Mouse (Mus musculus) cerebellum, postnatal 36 days (tissue): ENCODE results near the gene Olfr1344.
A peak's percentile ranks its signal among the peaks of the same experiment; 100 is the strongest.
"Not testable (repeated sequence)": the region's sequence is repeated elsewhere in the genome, so short reads cannot be mapped to it uniquely, and the experiment has no call there.

ENCODE experiments used
- DNase-seq, 2 experiments: peaks; one replicate each; pipeline ENCODE4 v3.0.0; 2021 to 2022; ENCODE audit warnings: mixed read lengths in 2 of 2

Olfr1344 gene

GRCm38 (mm10) chr7:6438388-6438787, at the start of gene Olfr1344:
Gene Olfr1344 (plus strand): TSS chr7:6438688.
- no peak for DNase-seq

DNA sequence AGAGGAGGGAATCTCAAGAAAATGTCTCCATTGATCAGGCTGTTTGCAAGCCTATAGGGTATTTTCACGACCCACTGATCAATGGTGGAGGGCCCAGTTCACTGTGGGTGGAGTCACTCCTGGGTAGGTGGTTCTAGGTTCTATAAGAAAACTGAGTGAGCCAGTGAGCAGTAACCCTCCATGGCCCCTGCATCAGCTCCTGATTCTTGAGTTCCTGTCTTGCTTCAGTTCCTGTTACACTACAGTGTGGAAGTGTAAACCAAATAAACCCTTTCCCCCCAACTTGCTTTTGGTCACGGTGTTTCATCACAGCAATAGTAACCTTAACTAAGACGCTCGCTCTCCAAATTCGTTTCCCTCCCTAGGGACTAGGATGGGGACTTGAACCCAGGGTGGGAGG, 49.5 kb upstream of the Olfr1344 start:
- no peak for DNase-seq

DNA sequence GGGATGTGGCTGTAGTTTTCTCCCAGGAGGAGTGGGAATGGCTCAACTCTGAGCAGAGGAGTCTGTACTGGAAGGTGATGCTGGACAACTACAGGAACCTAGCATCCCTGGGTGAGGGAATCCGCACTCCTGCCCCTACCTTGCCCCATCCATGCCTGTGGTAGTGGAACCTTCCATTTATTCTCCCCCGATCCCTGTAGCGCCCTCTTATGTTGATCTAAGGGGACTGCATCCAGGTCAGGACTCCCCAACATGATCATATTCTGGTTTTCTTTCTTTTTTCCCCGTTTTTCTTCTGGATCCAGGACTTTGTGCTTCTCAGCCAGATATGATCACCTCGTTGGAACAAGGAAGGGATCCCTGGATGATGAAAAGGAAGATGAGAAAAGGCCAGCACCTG, 49.0 kb upstream of the Olfr1344 start:
- DNase-seq, result no peak

GRCm38 (mm10) chr7:6397996-6398975, 40.2 kb upstream of the Olfr1344 start, which contains the start of gene Smim17:
Gene Smim17 (plus strand): TSS chr7:6398715.
- DNase-seq, result peak; percentile 64 to 74

GRCm38 (mm10) chr7:6410043-6410442, 28.4 kb upstream of the Olfr1344 start, which contains the start of gene Gm20715:
Gene Gm20715 (plus strand): TSS chr7:6410277.
- DNase-seq, result peak; percentile 40 to 48

DNA sequence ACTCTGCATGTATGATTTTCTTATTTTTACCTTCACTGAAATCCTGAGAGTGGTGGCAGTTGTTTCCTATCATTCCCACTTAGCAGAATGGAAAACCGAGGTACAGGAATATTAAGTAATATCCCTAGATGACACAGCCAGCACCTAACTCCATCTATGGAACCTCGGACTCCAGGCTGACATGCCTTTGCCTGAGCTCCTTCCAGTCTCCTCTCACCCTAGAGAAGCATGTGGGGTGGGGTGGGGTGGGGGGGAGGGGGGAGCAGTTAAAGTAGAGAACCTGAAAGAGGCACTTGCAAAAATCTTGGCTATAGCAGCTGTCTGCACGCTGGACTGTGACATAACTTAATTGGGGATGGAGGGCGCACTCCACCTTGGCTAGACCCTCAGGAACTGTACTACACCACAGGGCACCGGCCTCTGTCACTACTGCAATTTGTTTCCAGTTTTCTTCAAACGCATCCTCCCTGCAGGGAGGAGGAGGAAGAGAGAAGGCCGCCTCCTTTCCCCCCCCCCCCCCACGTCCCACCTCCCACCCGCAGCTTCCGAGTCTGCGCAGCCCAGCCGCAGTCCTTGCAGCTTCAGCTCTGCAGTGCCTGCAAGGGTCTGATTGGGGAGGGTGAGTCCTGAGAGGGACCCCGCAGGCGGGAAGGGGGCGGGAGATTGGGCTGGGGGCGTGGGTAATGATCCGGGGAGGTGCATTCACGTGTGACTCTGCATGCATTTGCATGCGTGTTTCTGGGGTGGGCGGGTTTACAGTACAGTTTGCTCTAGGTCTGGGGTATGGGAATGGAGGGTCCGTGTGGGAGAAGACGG, 23.7 kb upstream of the Olfr1344 start:
- DNase-seq, result peak in 1 of 2 experiments; percentile 11

- DNase-seq, result no peak
Measured at GRCm38 (mm10) chr7:6415442-6415787, 23.1 kb upstream of the Olfr1344 start.

DNA sequence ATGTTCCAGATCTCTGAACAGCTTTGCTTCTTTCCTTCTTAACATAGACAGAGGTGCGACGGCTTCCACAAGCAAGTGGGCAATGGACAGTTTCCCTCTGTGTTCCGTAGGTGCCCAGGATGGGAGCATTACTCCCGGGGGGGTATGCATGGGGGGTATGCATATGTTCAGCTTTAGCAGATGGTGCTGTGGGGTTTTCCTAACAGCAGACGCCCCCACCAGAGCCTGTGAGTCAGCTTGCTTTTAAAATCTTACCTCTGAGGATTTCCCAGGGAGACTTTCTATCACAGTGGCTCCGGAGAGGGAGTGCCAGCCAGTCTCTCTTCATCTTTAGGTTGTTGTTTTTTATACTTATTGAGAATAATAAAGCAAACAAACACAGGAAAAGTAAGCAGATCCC, 18.6 kb upstream of the Olfr1344 start:
- DNase-seq, result no peak

DNA sequence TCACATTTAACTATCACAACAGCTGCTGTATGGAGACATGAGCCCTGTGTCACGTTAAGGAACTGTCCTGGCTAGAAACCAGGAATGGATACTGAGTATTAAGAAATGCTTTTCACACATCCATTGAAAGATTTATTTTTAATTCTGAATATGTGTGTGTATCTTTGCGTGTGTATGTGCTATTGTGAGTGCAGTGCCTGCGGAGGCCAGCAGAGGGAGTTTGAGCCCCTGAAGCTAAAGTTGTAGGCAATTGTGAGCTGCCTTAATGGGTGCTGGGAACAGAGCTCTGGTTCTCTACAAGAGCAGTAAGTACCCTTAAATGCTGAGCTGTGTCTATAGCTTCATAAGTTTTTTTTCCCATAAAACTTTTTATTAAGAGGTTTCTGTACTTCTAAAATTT, 9.1 kb upstream of the Olfr1344 start:
- no peak for DNase-seq

DNA sequence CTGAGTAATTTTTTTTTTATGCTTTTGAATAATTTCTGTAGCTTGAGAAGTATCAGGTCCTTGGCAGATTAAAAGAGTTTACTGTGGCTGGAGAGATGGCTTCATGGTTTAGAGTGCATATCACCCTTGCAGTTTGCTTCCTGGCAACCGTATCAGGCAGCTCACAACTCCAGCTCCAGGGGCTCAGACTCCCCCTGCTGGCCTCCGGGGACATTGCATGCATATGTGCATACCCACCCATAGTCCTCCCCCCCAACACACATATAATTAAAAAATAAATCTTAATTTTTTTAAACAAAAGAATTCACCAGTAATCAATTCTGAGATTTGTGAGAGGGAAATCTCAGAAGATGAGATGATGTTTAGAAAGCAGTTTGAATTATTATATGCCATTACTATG, 8.1 kb upstream of the Olfr1344 start:
- DNase-seq, result peak in 1 of 2 experiments; percentile 9

DNA sequence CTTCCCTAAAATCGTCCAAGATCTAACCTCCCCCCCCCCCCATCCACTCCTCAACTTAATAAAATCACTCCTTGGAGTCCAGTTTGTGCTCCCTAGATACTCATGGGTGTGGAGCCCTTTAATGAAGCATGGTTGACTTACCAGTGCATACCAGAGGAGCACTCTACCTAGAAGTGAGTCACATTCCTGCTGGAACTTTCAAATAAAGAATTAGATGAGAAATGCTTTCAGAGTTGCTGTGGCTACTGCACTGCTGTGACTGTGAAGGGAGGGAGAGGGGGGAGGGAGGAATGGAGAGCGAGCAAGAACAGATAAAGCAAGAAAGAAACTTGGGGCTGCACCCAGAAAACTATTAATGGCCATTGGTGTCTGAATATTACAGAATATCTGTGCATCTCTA, 2.7 kb downstream of the Olfr1344 start:
- no peak for DNase-seq

DNA sequence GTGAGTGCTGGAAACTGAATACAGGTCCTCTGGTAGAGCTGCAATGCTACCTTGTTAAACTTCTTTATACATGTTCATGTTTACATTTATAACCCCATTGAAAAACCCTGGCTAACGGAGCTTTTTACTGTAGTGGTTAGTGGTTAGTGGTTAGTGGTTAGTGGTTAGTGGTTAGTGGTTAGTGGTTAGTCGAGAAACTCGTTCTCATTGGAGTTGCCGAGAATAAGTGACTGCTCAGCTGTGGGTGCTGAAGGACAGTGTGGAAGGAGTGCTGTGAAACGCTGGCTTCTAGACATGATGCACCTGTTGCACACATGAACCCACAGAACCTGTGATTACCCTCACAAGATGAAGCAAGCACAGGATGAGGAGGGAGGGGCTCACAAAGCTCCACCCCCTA, 9.3 kb downstream of the Olfr1344 start:
- no peak for DNase-seq

GRCm38 (mm10) chr7:6455868-6456267, 17.4 kb downstream of the Olfr1344 start, which contains the start of gene Olfr1336:
Gene Olfr1336 (plus strand): TSS chr7:6456168.
- no peak for DNase-seq

GRCm38 (mm10) chr7:6456399-6456798, 17.9 kb downstream of the Olfr1344 start:
- no peak for DNase-seq

- no peak for DNase-seq
Measured at GRCm38 (mm10) chr7:6466951-6467350, 28.5 kb downstream of the Olfr1344 start, which contains the start of gene Olfr1346. Gene Olfr1346 (plus strand): TSS chr7:6467101.

- not testable (repeated sequence) for DNase-seq
Measured at GRCm38 (mm10) chr7:6477633-6478032, 39.1 kb downstream of the Olfr1344 start.

- no peak for DNase-seq
Measured at GRCm38 (mm10) chr7:6486841-6487240, 48.4 kb downstream of the Olfr1344 start, which contains the start of gene Olfr5. Gene Olfr5 (minus strand): TSS chr7:6486941.
